Mouse (Mus musculus): ENCODE results near the gene Gfra1.

The Gfra1 gene

GRCm38 (mm10) chr19:58255394-58255793 is 200.3 kb downstream of the Gfra1 start:
- no peak for DNase-seq (ENCODE audit: low read depth, low spot score)

- no peak for DNase-seq (ENCODE audit: low read depth, low spot score)
Observed at GRCm38 (mm10) chr19:58254172-58254571, 201.5 kb downstream of the Gfra1 start.

DNA sequence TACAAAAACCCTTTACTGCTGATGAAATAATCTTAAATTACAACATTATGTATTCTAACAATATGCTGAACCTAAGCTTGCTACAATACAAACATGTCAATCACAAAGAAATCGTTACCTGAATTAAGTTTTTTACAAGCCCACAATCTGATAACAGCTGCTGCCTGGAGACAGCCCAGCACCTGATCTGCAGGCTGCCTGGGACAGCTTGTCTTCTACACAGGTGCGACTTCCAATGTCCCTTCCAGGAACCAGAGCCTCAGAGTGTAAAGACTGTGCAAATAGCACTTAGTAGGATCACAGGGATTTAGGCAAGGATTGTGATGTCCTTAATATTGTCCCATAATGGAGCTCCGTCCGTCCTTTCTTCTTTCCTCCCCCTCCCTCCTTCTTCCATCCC is 204.0 kb downstream of the Gfra1 start:
- DNase-seq (ENCODE audit: low read depth, low spot score): no peak

DNA sequence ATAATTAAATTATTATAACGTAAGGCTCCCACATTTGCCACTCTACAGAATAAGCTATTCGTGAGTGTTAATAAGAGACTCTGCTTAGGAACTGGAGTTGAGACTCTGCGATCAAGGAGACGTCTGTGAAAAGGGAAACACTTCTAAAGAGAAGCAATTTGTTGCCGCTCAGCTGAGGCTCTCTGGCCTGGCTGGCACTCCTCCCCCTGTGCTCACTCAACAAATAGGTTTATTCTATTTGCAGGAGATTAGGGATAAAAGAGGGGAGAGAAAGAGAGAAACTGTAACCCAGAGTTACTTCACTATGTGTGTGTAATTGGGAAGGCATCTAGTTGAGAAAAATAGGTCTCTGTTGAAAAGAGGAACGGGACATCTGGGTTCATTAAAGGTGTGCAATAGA is 204.6 kb downstream of the Gfra1 start:
- DNase-seq (ENCODE audit: low read depth, low spot score): no peak

DNA sequence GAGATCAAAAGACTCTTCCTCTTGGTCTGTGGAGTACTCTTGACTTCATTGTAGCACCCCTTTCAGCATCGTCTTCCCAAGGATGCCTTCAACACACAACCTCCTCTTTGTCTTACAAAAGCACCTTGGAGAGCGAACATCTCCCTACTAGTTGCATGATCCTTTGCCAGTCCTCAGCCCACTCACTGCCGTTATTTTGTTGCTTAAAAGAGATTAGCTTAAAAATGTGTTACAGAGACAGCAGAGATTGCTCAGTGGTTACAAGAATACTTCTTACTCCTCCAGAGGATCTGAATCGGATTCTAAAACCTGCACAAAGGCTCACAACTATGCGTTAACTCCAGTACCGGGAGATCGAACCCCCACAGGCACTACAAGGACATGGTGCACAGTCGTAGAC is 205.5 kb downstream of the Gfra1 start:
- no peak for DNase-seq (ENCODE audit: low read depth, low spot score)

- no peak for DNase-seq (ENCODE audit: low read depth, low spot score)
Observed at GRCm38 (mm10) chr19:58244148-58244547, 211.6 kb downstream of the Gfra1 start.

DNA sequence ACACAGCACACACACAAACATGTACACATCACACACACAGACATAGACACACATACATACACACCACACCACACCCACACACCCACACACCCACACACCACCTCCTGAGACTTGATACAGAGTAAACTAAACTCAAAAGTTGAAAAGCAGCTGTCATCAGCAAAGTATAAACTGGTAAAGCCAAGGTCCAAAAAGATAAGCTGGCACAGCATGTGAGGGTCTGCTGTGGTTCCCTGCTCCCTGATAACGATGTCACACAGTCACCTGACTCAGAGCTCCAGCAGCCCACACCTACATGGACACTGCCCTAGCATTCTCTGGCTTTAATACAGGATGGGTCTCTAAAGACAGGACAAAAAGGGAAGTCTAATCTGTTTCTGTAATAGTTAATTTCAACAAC is 212.1 kb downstream of the Gfra1 start:
- no peak for DNase-seq (ENCODE audit: low read depth, low spot score)

DNA sequence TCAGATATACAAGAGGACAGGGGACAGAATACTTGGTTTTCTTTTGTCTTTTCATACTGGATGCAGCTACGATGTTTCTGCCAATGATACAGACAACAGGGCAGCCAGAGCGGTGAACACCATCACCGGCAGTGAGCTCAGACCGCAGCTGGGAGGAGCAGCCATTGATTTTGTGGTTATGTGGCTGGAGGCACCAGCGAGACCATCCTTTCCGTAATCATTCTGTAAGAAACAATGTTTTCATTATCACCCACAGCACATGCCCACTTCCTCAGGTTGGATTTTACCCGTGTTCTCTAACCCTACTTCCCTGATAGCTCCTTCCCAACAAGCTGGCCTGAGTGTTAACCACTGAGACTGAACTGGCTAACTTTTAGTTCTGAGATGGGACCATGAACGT is 217.4 kb downstream of the Gfra1 start:
- no peak for DNase-seq (ENCODE audit: low read depth, low spot score)

DNA sequence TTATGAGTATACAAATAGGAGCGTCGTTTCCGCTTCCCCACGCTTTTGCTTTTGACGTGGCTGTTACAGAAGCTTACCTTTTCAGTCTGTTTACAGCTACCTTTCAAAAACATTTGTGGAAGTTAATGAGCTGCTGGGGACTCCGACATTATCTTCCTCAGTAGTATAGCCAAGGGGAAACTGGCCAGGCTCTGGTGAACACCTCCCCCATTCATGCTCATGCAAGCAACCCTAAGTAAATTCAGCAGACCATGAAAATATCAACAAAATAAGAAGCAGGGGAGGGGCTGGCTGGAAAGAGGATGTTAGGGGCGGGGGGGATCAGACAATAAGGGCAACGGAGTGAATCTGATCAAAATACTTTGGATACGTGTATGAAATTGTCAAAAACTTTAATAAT is 228.0 kb downstream of the Gfra1 start:
- DNase-seq (ENCODE audit: low read depth, low spot score): no peak

DNA sequence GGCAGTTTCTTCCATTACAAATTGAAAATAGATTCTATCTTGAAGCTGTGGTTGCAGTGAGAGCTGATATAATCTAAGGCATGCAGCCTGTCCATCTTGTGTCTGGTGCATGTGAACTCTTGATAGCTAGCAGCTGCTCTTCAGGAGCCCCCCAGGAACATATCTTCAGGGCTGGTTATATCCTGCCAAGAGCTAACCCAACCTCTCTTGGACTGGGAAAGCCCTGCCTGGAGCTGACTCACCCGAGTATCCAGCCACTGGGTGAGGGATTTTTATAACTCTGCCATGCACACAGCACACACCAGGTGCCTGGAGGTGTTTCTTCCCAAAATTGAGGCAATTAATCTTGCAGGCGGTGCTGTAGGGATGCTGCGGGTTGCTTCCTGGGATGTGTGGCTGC is 228.8 kb downstream of the Gfra1 start:
- DNase-seq (ENCODE audit: low read depth, low spot score): no peak

DNA sequence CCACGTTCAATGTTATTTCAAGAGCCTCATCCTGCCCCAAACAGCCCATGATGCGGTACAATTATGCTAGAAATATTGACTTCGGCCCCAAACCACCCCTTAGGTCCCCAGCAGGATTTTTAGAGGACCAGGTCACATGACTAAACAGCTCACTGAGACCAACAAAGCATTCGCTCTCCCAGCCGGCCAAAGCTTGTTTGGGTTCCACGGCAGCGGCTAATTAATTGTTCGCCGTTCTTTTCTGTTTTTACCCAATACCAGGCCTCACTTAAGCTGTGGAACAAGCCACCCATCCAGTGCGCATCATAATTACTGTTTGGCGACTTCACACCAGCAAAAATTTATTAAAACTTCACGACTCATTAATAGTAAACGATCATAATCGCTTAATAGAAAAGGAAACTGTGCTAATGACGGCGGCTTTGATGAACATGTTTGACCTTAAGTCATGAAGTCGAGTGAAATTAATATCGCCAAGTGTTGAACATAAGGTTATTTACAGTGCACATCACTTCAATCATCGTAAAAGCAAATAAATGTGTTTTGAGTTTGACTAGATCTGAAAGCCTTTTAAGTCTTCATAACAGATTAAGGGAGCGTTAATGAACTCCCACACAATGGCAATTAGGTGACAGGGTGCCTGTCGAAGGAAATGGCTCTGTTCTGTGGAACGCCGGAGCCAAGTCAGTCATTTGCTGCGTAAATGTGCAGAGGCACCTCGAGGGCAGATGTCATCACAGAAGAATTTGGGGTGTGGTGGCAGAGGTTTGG is 235.5 kb downstream of the Gfra1 start:
- no peak for DNase-seq (ENCODE audit: low read depth, low spot score)

GRCm38 (mm10) chr19:58217591-58217990 is 238.1 kb downstream of the Gfra1 start:
- DNase-seq (ENCODE audit: low read depth, low spot score): no peak

- DNase-seq (ENCODE audit: low read depth, low spot score): no peak
Observed at GRCm38 (mm10) chr19:58206496-58207044, 249.1 kb downstream of the Gfra1 start.

DNA sequence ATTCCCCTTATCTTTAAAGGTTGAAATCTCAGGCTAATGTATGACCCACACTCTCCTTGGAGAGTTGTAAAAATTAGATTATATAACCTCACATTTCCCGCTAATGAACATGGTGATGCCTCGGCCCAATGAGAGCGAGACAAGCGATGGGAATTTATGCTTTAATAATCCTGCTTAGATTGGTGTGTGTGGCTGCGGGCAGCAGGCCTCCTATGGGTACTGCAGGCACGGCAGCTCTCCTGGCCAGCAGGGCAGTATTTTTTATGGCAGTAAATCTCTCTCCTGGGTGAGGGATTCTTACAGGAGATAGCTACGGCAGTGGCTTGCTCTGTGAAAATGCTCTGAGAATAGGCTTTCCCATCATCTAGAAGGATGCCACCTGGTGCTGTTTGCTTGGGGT is 250.2 kb downstream of the Gfra1 start:
- no peak for DNase-seq (ENCODE audit: low read depth, low spot score)

DNA sequence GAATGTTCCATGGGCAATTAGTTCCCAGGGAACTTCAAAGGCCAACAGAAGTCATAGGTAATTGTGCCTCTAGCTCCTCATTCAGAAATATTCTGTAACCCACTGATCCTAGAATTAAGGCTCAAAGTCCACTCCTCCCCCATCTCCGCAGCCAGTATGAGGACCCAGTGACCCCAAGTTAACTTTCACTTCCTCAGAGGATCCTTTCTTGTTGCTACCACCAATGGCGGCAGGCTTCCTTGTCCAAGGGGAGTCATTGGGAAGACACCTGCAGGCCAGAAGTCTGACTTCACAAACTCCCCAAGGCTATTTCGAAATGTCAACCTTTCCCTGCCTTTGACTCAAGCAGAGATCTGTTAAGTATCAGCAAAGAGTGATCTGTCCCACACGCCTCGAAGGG is 253.1 kb downstream of the Gfra1 start:
- DNase-seq (ENCODE audit: low read depth, low spot score): no peak

DNA sequence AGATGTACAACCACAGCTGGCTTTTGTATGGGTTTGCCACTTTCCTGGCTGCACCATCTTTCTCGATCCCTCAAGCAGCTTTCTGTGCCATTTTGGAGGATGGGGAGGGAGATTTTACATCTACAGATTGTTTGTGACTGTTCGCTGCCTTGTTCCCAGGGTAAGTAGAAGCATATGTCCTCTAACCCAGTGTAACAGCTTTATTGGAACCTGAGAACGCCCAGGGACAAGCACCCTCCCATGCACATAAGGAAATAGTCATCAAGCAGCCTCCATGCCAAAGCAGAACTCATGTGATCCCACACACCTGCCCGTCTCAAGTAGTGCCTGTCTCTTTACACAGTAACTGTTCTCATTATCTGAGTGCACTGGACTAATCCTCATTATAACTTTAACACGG is 256.0 kb downstream of the Gfra1 start:
- DNase-seq (ENCODE audit: low read depth, low spot score): no peak

GRCm38 (mm10) chr19:58193733-58194456 is 261.8 kb downstream of the Gfra1 start:
- DNase-seq (ENCODE audit: low read depth, low spot score): no peak

DNA sequence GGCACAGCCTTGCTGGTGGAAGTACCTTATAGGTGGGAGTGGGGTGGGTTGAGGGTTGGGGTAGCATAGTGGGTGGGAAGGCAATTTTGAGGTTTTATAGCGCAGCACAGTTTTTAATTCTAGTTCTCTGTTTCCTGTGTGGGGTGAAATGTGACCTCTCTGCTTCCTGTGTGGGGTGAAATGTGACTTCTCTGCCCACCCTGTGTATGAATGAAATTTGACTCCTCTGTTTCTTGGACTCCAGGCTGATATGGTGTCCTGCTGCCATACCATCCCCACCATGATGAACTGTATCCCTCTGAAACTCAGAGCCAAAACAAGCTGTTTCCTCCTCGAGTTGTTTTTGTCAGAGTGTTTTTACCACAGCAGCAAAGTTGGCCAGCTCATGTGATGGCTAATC is 264.8 kb downstream of the Gfra1 start:
- DNase-seq (ENCODE audit: low read depth, low spot score): no peak

DNA sequence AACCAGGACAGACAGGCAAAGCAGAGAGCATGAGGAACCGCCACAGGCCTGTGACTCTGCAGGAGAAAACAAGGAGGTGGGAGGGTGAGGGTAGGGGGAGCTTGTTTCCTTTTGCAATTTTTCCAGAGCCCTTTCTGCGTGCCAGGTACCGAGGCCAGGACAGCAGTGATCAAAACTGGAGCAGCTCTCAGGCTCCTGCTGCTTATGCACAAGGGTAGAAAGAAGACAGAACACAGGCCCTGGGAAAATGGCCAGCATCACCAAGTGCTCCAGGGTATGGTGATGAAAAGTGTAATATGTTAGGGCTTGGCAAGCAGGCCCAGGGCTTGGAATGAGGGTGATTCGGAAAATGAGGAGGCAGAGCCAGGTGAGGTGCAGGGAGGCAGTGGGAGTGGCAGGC is 269.2 kb downstream of the Gfra1 start:
- DNase-seq (ENCODE audit: low read depth, low spot score): no peak
